Mouse (Mus musculus) ES-Bruce4 (cell line): ENCODE data around the gene Hfe.

ENCODE experiments used
- CTCF ChIP-seq: IDR thresholded peaks from one replicate; pipeline ENCODE4 v1.8.1; 2011; ENCODE audit warnings: low read depth, low read length
- POLR2A ChIP-seq: IDR thresholded peaks from one replicate; pipeline ENCODE4 v1.8.1; 2011; ENCODE audit warnings: low read length; ENCODE audit not compliant: insufficient read depth

DNA sequence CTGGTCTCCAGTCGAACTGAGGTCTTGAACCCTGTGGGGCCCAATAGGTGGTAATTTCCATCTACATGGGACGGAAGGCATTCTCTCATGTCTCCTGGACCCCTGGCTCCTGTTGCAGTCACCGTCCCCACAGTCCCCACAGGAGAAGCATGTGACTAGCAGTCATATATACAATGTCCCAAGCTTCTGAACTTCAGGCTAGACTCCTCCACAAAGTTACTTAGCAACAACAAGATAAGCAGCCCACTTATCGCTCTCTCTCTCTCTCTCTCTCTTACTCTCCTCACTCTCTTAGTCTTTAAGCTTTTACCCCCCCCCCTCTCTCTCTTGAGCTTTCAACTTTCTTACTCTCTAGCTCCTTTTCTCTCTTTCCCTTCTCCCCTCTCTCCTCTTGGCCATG lies 13.6 kb upstream of the Hfe start:
- TF ChIP-seq CTCF (no peak), POLR2A (no peak)
